Mouse (Mus musculus) liver, adult 2 months (tissue): Measurements from ENCODE around the gene Myo16.

Experiments
- CTCF ChIP-seq: fragments of 200-500 bp; IDR thresholded peaks from 2 replicates; pipeline ENCODE4 v1.5.1; 2011; ENCODE audit warnings: low read depth, low read length, control low read depth
- POLR2A ChIP-seq: fragments of 200-500 bp; IDR thresholded peaks from 2 replicates; pipeline ENCODE4 v1.6.1; 2011; ENCODE audit warnings: low read length, control low read depth; ENCODE audit not compliant: insufficient read depth; ENCODE audit errors: extremely low read depth

- TF ChIP-seq CTCF (no peak), POLR2A (no peak)
Observed at GRCm38 (mm10) chr8:10526616-10527015, 372.9 kb downstream of the Myo16 start.
